Mouse (Mus musculus) cerebral cortex, adult 2 months (tissue): ENCODE measurements around the gene Atxn7l2.

Source experiments
- WGBS: fragments of 180-500 bp; shearing (Covaris S2); methylation state at CpG from one replicate; pipeline ENCODE4 v1.1.7; 2018; 5-methylcytosine and 5-hydroxymethylcytosine counted together

The Atxn7l2 gene

GRCm38 (mm10) chr3:108178756-108179715 lies 31.7 kb downstream of the Atxn7l2 start:
- 76% methylated on average over 7 of the region's 7 CpGs for WGBS

DNA sequence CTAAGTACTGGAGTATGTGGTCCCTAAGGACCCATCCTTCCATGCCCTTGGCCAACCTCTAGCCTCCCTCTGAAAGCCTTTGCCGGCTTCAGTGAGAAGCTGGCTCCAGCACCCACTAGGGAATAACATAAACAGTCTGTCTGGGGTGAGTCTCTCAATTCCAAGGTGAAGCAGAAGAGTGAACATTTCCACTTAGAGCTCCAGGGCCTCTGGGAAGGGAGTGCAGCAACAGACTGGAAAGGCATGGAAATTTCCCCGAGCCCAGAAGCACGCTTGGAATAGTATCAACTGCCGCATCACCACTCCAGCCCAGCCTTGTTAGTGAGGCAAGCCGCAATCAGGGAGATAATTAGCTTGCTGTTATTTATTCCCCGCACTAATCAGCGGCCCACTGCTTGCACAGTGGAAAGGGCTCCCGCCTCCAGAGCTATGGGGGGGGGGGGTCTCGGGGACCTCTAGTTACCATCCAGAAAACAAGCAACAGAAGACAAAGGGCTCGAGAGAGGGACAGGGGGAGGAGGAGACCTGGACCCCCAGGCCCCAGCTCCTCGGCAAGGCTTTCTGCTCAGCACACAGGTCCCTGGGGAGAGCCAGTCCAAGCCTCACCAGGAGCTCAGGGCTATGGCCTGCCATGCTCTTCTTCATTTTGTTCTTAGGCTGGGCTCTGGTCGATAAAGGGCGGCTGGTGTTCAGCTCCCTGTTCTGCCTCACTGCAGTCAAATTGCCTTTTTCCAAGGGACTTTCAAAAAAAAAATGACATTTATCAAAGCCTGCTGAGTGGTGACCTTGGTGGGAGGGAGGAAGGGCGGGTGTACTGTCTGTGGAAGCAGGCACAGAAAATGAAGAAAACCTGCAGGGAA lies 35.8 kb downstream of the Atxn7l2 start:
- WGBS, result 22% methylated on average over 14 of the region's 14 CpGs

- WGBS, result 66% methylated on average over 3 of the region's 3 CpGs
Observed at GRCm38 (mm10) chr3:108169199-108169598, 41.5 kb downstream of the Atxn7l2 start.

GRCm38 (mm10) chr3:108167499-108167898 lies 43.2 kb downstream of the Atxn7l2 start:
- 62% methylated on average over 14 of the region's 14 CpGs for whole genome bisulfite sequencing

GRCm38 (mm10) chr3:108166486-108167211 lies 44.1 kb downstream of the Atxn7l2 start:
- 26% methylated on average over 11 of the region's 11 CpGs for WGBS

DNA sequence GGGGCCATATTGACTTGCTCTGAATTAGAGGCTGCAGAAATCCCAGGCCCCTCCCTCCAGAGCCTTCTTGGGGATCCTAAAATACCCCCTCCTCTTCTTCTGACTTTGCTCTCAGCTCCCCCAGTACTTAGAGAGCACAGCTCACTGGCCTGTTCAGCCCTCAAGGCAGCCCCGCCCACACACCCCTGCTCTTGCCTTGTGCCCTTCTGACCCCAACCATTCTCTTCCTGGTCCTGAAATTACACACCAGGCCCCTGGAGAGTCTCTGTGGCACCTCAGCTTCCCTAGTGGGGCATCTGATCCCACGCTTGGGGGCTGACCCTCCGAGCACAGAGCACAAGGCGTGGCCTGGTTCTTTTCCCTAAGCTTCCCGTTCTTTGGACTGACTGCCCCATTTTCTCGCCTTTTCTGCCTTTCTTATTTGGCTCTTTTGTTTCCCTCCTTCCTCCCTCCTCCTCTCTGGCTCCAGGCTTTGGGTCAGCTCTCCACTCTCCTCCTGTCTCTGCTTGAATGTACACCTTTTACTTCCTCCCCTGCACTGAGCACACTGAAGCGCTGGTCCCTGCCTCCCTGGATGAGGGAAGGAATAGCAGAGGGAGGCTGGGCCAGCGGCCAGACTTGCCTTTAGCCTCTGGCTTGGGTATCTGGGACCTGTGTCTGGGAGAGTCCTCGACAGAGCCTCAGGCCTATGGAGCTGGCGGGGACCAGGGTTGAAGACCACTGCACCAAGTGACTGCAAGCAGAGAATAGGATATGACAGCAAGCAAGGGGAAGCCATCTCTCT lies 45.0 kb downstream of the Atxn7l2 start:
- WGBS, result 56% methylated on average over 10 of the region's 10 CpGs

DNA sequence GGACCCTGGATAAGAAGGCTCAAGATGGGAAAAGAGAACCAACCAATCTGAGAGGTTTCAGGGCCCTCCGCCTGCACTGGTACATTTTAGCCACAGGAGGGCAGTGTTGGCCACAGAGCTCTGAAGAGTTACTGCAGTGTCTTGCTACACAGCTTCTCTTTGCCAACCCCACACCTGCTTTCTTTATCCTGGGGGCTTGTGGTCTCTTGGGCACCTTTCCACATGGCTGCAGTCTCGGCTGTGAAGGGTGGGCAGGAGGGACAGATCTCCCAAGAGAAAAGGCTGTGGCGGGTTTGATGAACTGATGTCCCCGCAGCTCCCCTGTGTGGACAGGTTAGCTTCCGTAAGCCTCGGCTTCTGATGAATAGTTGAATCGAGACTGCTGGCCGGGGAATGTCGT lies 45.9 kb downstream of the Atxn7l2 start:
- WGBS, result 3% methylated on average over 9 of the region's 9 CpGs

DNA sequence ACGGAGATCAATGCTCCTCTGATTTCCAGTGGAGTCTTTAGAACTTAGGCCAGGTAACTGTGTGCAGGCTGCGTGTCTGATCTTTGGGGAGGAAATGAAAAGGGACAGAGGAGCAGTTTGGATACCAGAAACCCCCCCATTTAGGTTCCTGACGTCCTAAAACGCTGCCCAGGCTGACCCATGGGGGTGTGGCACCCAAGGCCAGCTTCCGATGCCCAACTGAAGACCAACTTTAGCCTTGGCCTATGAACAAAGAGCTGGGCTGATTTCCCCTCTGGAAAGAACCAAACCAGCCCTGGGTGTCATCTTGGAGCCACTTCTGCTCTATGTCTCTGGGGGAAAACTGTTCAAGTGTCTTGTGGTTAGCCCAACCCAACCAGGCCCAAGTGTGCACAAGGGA lies 46.6 kb downstream of the Atxn7l2 start:
- WGBS, result 72% methylated on average over 5 of the region's 5 CpGs

DNA sequence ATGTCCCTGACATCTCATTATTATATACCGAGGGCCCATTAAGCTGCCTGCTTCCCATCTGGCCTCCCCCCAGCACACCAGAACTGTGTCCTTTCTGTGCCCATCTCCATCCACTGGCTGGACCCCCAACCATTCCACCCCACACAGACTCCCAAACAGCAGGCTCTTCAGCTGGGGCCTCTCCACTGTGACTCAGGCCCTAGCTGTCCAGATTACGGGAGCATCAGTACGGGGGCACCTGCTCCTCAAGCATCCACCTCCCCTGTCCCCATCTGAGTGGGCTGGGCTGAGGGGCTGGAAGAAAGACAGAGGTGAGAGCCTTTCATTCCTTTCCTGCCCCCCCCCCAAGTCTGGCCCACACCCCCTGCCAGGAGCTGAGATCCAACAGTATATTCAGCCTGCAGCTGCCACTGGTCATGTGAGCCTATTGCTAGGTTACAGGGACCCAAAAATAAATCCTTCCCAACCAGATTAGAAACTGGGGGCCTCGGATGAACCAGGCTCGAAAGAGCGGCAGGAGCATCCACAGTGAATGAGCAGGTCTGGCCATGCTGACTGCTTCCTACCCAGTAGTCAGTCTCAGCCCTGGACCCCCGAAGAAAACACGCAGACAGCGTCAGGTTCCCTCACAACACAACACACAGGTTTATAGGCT lies 52.2 kb downstream of the Atxn7l2 start:
- WGBS, result 29% methylated on average over 9 of the region's 9 CpGs

DNA sequence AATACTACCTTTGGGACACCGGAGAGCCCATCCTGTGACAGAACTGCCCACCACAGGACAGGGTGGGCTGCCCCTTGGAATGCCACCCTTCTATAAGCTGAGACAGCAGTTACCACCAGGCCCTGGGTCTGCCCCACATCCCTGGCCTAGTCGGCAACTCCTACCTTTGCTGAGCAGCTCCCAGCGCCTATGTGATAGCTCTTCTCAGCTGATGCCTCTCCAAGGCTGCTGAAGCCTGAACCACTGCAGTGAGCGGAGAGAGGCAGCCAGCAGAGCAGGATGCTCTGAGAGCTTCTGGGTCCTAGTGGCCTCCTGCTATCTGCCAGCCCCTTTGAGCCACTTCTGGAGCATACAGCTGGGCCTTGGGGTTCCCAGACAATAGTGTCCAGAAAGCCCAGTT lies 56.1 kb downstream of the Atxn7l2 start, which contains the start of gene Gpr61:
Gene Gpr61, minus strand, starts transcription at position 227 of the 400 bp plus-strand sequence.
- WGBS, result 28% methylated on average over 4 of the region's 4 CpGs

DNA sequence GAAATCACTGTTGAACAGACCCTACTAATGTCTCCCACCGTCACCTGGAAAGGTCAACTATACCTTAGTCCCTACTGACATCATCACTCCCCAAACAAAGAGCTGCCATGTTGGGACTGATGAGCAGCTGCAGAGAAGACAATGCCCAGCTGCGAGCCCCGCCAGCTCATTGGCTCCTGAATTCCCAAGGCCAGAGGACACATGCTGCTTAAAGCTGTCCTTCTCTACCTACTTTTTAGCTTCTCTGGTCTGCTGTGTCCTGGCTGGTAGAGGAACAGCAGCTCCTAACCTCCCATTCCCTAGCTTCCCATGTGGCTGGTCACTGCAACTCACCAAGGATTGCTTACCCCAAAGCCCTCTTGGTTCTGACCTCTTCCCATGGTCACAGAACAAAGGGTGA lies 58.4 kb downstream of the Atxn7l2 start:
- WGBS, result 79% methylated on average over 3 of the region's 3 CpGs
